Mouse (Mus musculus) thymus, postnatal 36 days (tissue): ENCODE results near the gene Xpnpep2.

ENCODE experiments used
- DNase-seq, 2 experiments: peaks; one replicate each; pipeline ENCODE4 v3.0.0; 2022; ENCODE audit warnings: mixed read lengths in 2 of 2

Gene Xpnpep2

GRCm38 (mm10) chrX:48108394-48109315 lies at the start of gene Xpnpep2:
Xpnpep2 (plus strand) TSS chrX:48108725.
- no peak for DNase-seq

GRCm38 (mm10) chrX:48062481-48062880 lies 46.0 kb upstream of the Xpnpep2 start:
- DNase-seq: no peak

GRCm38 (mm10) chrX:48064166-48064853 lies 44.2 kb upstream of the Xpnpep2 start:
- DNase-seq: no peak

DNA sequence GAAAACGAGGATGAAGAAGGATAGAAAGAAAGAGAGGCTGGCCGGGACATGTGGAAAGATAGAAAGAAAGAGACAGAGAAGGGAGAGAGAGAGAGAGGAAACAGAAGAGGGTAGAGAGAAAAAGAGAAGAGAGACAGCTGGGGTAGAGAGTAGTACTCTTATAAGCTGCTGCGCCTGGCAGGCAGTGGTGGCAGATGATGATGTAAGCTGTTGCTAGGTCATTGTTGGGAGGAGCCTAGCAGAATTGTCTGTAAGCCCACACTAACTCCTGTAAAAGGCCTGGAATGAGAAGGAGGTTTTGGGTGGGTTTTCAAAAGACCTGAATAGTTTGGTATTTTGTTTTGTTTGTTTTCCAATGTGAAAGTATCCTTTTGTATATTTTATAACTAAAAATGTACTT lies 41.6 kb upstream of the Xpnpep2 start:
- DNase-seq: no peak

GRCm38 (mm10) chrX:48071961-48072360 lies 36.6 kb upstream of the Xpnpep2 start:
- DNase-seq: no peak

- DNase-seq: no peak
Measured at GRCm38 (mm10) chrX:48072401-48072800, 36.1 kb upstream of the Xpnpep2 start.

GRCm38 (mm10) chrX:48074691-48075090 lies 33.8 kb upstream of the Xpnpep2 start:
- DNase-seq: no peak

DNA sequence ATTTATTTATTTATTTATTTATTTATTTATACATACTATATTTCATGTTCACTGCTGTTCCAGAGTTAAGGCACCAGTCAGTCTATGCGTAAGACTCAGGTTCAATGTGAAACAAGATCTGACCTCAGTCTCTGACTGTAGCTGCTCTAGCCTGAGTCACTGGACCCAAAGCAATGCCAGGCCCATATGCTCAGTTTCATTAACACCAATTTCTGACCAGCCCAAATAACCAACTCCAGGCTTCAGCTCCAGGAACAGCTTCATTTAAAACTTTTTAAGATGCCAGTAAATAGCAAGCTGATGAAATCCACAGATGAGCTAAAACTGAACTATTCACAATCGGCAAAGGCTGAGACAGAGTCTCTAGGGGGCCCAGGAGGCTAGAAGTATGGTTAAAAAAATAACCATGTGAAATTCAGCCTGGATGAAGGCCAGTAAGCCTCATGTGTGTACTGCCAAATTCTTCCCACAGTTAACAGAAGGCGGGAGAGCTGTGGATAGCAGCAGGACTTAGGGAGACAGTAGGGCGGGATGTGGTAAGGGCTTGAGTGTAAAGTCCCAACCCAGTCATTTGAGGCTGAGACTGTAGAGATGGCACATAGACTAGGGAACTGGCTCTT lies 31.6 kb upstream of the Xpnpep2 start:
- no peak for DNase-seq

GRCm38 (mm10) chrX:48082364-48082763 lies 26.2 kb upstream of the Xpnpep2 start:
- DNase-seq: no peak

- no peak for DNase-seq
Measured at GRCm38 (mm10) chrX:48092129-48092528, 16.4 kb upstream of the Xpnpep2 start.

DNA sequence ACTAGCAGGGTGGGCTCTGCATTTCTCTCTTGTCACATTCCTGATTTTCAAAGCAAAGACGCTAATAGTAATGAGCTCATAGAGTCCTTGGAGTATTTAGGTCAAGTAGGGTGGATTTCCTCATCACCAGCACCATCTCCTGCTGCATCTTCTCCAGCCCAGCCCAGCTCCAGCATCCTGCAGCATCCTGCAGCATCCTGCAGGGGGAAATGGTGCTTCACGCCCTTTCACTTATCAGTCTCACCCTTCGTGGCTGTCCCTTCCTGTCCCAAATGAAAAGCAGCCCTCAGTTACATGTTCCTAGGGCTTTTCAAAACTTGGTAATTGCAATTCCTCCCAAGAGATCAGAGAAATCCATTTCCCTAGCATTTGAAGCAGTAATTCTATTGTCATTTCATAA lies 15.0 kb upstream of the Xpnpep2 start:
- DNase-seq: peak; percentile 16 to 33

- DNase-seq: peak; percentile 68 to 69
Measured at GRCm38 (mm10) chrX:48094658-48095057, 13.9 kb upstream of the Xpnpep2 start.

GRCm38 (mm10) chrX:48096580-48096979 lies 11.9 kb upstream of the Xpnpep2 start:
- no peak for DNase-seq

DNA sequence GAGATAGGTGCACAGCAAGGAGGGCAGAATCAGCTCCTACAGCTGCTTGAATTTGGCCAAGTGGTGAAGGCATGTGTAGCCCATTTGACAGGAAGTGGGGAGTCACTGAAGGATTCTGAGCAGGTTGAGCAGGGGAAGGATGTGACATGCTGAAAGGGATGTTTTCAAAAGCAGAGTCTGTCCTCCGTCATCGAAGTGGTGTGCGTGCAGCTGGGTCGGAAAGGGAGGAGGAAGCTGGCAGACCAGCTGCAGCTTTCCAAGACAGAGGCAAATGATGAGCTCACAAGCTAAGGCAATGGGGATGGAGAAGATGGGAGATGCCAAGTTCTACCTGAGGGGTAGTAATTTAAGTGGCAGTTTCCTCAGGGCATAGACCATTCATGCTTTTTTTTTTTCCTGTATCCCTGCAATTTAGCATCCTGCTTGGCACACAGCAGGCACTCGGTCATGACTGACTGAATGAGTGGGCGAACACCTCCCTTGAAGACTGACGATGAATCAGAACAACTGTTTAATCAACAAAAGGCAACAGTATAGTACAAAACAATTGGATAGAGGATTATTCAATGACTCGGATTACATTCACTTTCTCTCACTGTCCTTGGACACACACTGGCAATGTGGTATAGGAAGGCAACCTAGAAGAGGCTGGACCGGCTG lies 9.9 kb upstream of the Xpnpep2 start:
- DNase-seq: peak; percentile 36 to 64

GRCm38 (mm10) chrX:48099871-48100270 lies 8.7 kb upstream of the Xpnpep2 start:
- DNase-seq: peak in 1 of 2 experiments; percentile 6

- no peak for DNase-seq
Measured at GRCm38 (mm10) chrX:48103256-48103655, 5.3 kb upstream of the Xpnpep2 start.

GRCm38 (mm10) chrX:48104736-48105441 lies 3.6 kb upstream of the Xpnpep2 start:
- no peak for DNase-seq

GRCm38 (mm10) chrX:48106226-48106625 lies 2.3 kb upstream of the Xpnpep2 start:
- DNase-seq: no peak

- DNase-seq: no peak
Measured at GRCm38 (mm10) chrX:48109316-48109655, 761 bp downstream of the Xpnpep2 start.

DNA sequence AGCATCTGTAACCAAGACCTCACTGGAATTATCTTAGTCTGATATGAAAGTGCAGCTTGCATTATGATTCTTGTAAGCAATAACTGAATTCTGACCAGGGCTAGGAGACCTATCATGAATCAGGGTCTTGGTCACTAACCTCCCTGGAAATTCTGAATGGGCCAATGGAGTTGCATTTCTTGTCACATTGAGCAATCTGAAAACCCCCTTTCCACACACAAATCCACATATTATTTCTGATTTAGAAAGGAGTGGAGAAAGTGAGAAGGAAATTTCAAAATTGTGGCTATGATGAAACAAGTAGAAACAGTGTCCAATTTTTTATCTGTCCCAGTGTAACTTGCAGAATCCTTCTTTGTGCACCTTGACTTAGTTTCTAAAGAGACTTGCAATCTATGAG lies 10.8 kb downstream of the Xpnpep2 start:
- no peak for DNase-seq

DNA sequence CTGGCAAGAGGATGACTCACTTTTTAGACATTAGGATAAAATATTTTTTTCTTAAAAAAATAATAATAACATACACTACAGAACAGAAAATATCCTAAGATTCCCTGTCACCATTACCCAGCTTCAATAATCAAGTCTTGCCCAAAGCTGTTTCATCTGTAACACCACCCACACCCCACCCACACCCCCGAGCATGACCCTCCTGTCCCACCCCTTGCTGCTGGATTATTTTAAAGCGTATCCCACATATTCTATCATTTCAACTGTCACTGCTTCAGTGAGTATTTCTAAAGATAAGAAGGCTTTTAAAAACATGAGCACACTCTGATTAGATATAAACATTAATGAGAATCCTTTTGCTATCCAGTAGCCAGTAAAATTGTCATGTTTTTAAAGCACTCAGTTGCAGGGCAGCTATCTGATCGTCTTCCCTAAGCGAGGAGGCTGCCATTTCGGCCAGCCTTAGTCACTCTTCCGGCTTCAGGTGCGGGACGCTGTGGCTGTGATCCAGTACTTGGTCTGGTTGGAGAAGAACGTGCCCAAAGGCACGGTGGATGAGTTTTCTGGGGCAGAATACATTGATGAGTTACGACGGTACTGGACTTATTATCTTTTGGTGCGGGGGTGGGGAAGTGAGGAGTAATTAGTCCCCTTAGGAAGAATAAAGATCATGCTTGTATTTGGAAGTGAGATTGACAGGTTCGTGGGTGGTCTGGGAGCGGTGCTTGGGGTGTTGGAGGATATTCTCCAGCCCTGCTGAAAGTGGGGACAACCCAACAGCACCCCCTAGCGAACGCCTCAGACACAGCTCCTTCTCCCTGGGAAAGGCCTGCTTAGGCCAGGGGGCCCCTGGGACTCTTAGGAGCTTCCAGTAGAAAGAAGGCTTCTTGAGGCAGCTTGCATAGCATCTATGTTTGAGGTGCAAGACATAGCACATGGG lies 15.9 kb downstream of the Xpnpep2 start:
- DNase-seq: peak; percentile 72 to 73
